Mouse (Mus musculus): ENCODE measurements at regions not wholly inside any gene's neighbourhood (a gene's known extent, or its start where the extent isn't known, plus 50 kb on each side); places are given as distances from the start of the nearest gene placed in this dataset.
"Not testable (repeated sequence)": the region's sequence is repeated elsewhere in the genome, so short reads cannot be mapped to it uniquely, and the experiment has no call there.

GRCm38 (mm10) chr11:111971001-111971400, 811.0 kb upstream of the Sox9 start:
- no peak overlapping the region for H3K27ac ChIP-seq (ENCODE audit: low read depth)
- 19% methylated on average over 4 of the region's 4 CpGs for WGBS
- no peaks in the 10 kb centered on the region; the same call in 1 of the 2 replicates for H3K4me1 ChIP-seq (ENCODE audit: insufficient read depth)
- H3K9ac ChIP-seq: no peak overlapping the region
- H3K27me3 ChIP-seq (ENCODE audit: insufficient read depth, low read length): no peaks in the 10 kb centered on the region
- DNase-seq (peak; percentile 31), ATAC-seq (ENCODE audit: insufficient read depth) (peak; percentile 56; the same call in 1 of the 2 replicates)
- no peak for TF ChIP-seq CTCF (IDR thresholded peaks at IDR 0.05; ENCODE audit: low read depth)
- H3K4me3 ChIP-seq (ENCODE audit: low read depth, low read length): no peak overlapping the region
- H3K36me3 ChIP-seq (ENCODE audit: insufficient read depth): no peaks in the 10 kb centered on the region
- no peak overlapping the region for H3K4me2 ChIP-seq
- H3K9me3 ChIP-seq (ENCODE audit: low read depth, low read length): no peaks in the 10 kb centered on the region

- DNase-seq: no peak
- H3K4me1 ChIP-seq (ENCODE audit: insufficient read depth): no peaks in the 10 kb centered on the region
- no peak overlapping the region for H3K4me2 ChIP-seq
- no peak for ATAC-seq (ENCODE audit: insufficient read depth)
- H3K9me3 ChIP-seq (ENCODE audit: low read depth, low read length): no peaks in the 10 kb centered on the region
- no peak for TF ChIP-seq CTCF (IDR thresholded peaks at IDR 0.05; ENCODE audit: low read depth)
- H3K36me3 ChIP-seq (ENCODE audit: insufficient read depth): no peaks in the 10 kb centered on the region
- H3K9ac ChIP-seq: no peak overlapping the region
- H3K27me3 ChIP-seq (ENCODE audit: insufficient read depth, low read length): no peaks in the 10 kb centered on the region
- no peak overlapping the region for H3K27ac ChIP-seq (ENCODE audit: low read depth)
- H3K4me3 ChIP-seq (ENCODE audit: low read depth, low read length): no peak overlapping the region
- WGBS: 83% methylated on average over 4 of the region's 4 CpGs
Measured at GRCm38 (mm10) chr11:111978667-111979066, 803.4 kb upstream of the Sox9 start.

- Histone ChIP-seq H3K27me3 (ENCODE audit: insufficient read depth, low read length) (no peaks in the 10 kb centered on the region), H3K4me2 (no peak overlapping the region), H3K9ac (no peak overlapping the region), H3K36me3 (ENCODE audit: insufficient read depth) (no peaks in the 10 kb centered on the region), H3K9me3 (ENCODE audit: low read depth, low read length) (no peaks in the 10 kb centered on the region), H3K4me1 (ENCODE audit: insufficient read depth) (no peaks in the 10 kb centered on the region), H3K4me3 (ENCODE audit: low read depth, low read length) (no peak overlapping the region), H3K27ac (ENCODE audit: low read depth) (no peak overlapping the region)
- peak; percentile 74 for ATAC-seq (ENCODE audit: insufficient read depth)
- peak; percentile 78 for DNase-seq
- 38% methylated on average over 4 of the region's 4 CpGs for WGBS
- no peak for TF ChIP-seq CTCF (IDR thresholded peaks at IDR 0.05; ENCODE audit: low read depth)
Measured at GRCm38 (mm10) chr11:111996395-111996794, 785.6 kb upstream of the Sox9 start.

GRCm38 (mm10) chr11:112010848-112011247, 771.2 kb upstream of the Sox9 start:
- H3K9me3 ChIP-seq (ENCODE audit: low read depth, low read length); H3K4me2 ChIP-seq; DNase-seq; H3K9ac ChIP-seq; H3K4me1 ChIP-seq (ENCODE audit: insufficient read depth); H3K4me3 ChIP-seq (ENCODE audit: low read depth, low read length); H3K27me3 ChIP-seq (ENCODE audit: insufficient read depth, low read length); H3K36me3 ChIP-seq (ENCODE audit: insufficient read depth); H3K27ac ChIP-seq (ENCODE audit: low read depth): not testable (repeated sequence)
- ATAC-seq (ENCODE audit: insufficient read depth): peak; percentile 76
- WGBS: no CpG with 5 or more reads among the region's 2 CpGs

- Histone ChIP-seq H3K4me1 (ENCODE audit: insufficient read depth) (no peaks in the 10 kb centered on the region), H3K4me3 (ENCODE audit: low read depth, low read length) (no peak overlapping the region), H3K9me3 (ENCODE audit: low read depth, low read length) (no peaks in the 10 kb centered on the region), H3K36me3 (ENCODE audit: insufficient read depth) (no peaks in the 10 kb centered on the region), H3K4me2 (no peak overlapping the region), H3K27me3 (ENCODE audit: insufficient read depth, low read length) (no peaks in the 10 kb centered on the region), H3K27ac (ENCODE audit: low read depth) (no peak overlapping the region), H3K9ac (no peak overlapping the region)
- no peak for TF ChIP-seq CTCF (IDR thresholded peaks at IDR 0.05; ENCODE audit: low read depth)
- WGBS: 65% methylated on average over 3 of the region's 3 CpGs
- ATAC-seq (ENCODE audit: insufficient read depth): no peak
- no peak for DNase-seq
Measured at GRCm38 (mm10) chr11:112017906-112018305, 764.1 kb upstream of the Sox9 start.

GRCm38 (mm10) chr11:112028031-112028430, 754.0 kb upstream of the Sox9 start:
- Histone ChIP-seq H3K9ac (no peak overlapping the region), H3K4me1 (ENCODE audit: insufficient read depth) (no peaks in the 10 kb centered on the region), H3K27ac (ENCODE audit: low read depth) (no peak overlapping the region), H3K36me3 (ENCODE audit: insufficient read depth) (no peaks in the 10 kb centered on the region), H3K9me3 (ENCODE audit: low read depth, low read length) (no peaks in the 10 kb centered on the region), H3K4me3 (ENCODE audit: low read depth, low read length) (no peak overlapping the region), H3K27me3 (ENCODE audit: insufficient read depth, low read length) (no peaks in the 10 kb centered on the region), H3K4me2 (no peak overlapping the region)
- ATAC-seq (ENCODE audit: insufficient read depth) (no peak), DNase-seq (no peak)
- TF ChIP-seq CTCF (IDR thresholded peaks at IDR 0.05; ENCODE audit: low read depth): no peak
- WGBS: 70% methylated on average over 5 of the region's 5 CpGs

- Histone ChIP-seq H3K4me1 (ENCODE audit: insufficient read depth) (no peaks in the 10 kb centered on the region), H3K4me3 (ENCODE audit: low read depth, low read length) (no peak overlapping the region), H3K4me2 (no peak overlapping the region), H3K27me3 (ENCODE audit: insufficient read depth, low read length) (no peaks in the 10 kb centered on the region), H3K9me3 (ENCODE audit: low read depth, low read length) (no peaks in the 10 kb centered on the region), H3K27ac (ENCODE audit: low read depth) (no peak overlapping the region), H3K36me3 (ENCODE audit: insufficient read depth) (no peaks in the 10 kb centered on the region), H3K9ac (no peak overlapping the region)
- DNase-seq: no peak
- no peak for ATAC-seq (ENCODE audit: insufficient read depth)
- no peak for TF ChIP-seq CTCF (IDR thresholded peaks at IDR 0.05; ENCODE audit: low read depth)
- WGBS: 94% methylated on average over 11 of the region's 11 CpGs
Measured at GRCm38 (mm10) chr11:112038741-112039140, 743.3 kb upstream of the Sox9 start.

- 58% methylated on average over 5 of the region's 5 CpGs for WGBS
Measured at GRCm38 (mm10) chr11:112044455-112044854, 737.6 kb upstream of the Sox9 start.

More at GRCm38 (mm10) chr11:112044455-112044854, 737.6 kb upstream of the Sox9 start:
- DNase-seq: no peak
- ATAC-seq (ENCODE audit: insufficient read depth): no peak
- Histone ChIP-seq H3K27ac (ENCODE audit: low read depth) (no peak overlapping the region), H3K27me3 (ENCODE audit: insufficient read depth, low read length) (no peaks in the 10 kb centered on the region), H3K4me3 (ENCODE audit: low read depth, low read length) (no peak overlapping the region), H3K9me3 (ENCODE audit: low read depth, low read length) (no peaks in the 10 kb centered on the region), H3K9ac (no peak overlapping the region), H3K4me2 (no peak overlapping the region), H3K36me3 (ENCODE audit: insufficient read depth) (no peaks in the 10 kb centered on the region), H3K4me1 (ENCODE audit: insufficient read depth) (no peaks in the 10 kb centered on the region)
- TF ChIP-seq CTCF (IDR thresholded peaks at IDR 0.05; ENCODE audit: low read depth): no peak

Measured in lung, embryonic 14.5 days (tissue).